In genomic region chr17:10078536-10079319, GRCm38 (mm10) we compare ENCODE assay signal across 21 mouse cellular contexts.
DNase-seq lines count a peak whose midpoint lies in the region; ATAC-seq and TF ChIP-seq lines count a peak whose summit lies in the region.
"Had no signal": no experiment of that assay in that cellular context is flagged by ENCODE, and none has a peak within 500 bp of the region (broad histone marks: within the 10 kb centered on the region; RNA-seq: fewer than 3 reads in every experiment).

No protein-coding gene starts in this region.

- no peak overlapping the region for H3K4me2 ChIP-seq in forebrain, embryonic 13.5 days
- no peak overlapping the region for H3K4me2 ChIP-seq in forebrain, embryonic 12.5 days
- no peak overlapping the region for H3K4me2 ChIP-seq in hindbrain, embryonic 12.5 days (replicated peaks)
- no peak overlapping the region for H3K4me2 ChIP-seq in hindbrain, postnatal 0 days (ENCODE audit: low read depth, low read length)
- H3K4me2 ChIP-seq in midbrain, embryonic 13.5 days (replicated peaks): no peak overlapping the region
- H3K4me2 ChIP-seq: liver, embryonic 11.5 days had no signal

- no peak overlapping the region for H3K27ac ChIP-seq in forebrain, embryonic 13.5 days
- no peak overlapping the region for H3K27ac ChIP-seq in forebrain, embryonic 12.5 days
- H3K27ac ChIP-seq in hindbrain, embryonic 12.5 days: peak overlapping the region; percentile 48
- H3K27ac ChIP-seq in hindbrain, postnatal 0 days: no peak overlapping the region
- peak overlapping the region; percentile 78 for H3K27ac ChIP-seq in ES-E14 (ENCODE audit: insufficient read depth, low read depth, low read length, poor library complexity, severe bottlenecking)
- no peak overlapping the region for H3K27ac ChIP-seq in midbrain, embryonic 13.5 days
- H3K27ac ChIP-seq: embryonic facial prominence, embryonic 10.5 days; layer of hippocampus, adult 2 months had no signal

- no peaks in the 10 kb centered on the region for H3K9me3 ChIP-seq in forebrain, embryonic 13.5 days (replicated peaks)
- H3K9me3 ChIP-seq in forebrain, embryonic 12.5 days: no peaks in the 10 kb centered on the region
- H3K9me3 ChIP-seq in hindbrain, embryonic 12.5 days (replicated peaks): no peaks in the 10 kb centered on the region
- H3K9me3 ChIP-seq in hindbrain, postnatal 0 days (ENCODE audit: low read length): no peaks in the 10 kb centered on the region
- H3K9me3 ChIP-seq in ES-E14 (ENCODE audit: control insufficient read depth, insufficient read depth, low read depth, low read length): 0 out of 2 replicates have a peak, but pooled peaks cover 3% of the 10 kb centered on the region
- H3K9me3 ChIP-seq in midbrain, embryonic 13.5 days: no peaks in the 10 kb centered on the region
- H3K9me3 ChIP-seq: embryonic facial prominence, embryonic 10.5 days had no signal

- TF ChIP-seq CTCF in hindbrain, postnatal 0 days (IDR thresholded peaks at IDR 0.05; ENCODE audit: low read depth): no peak

- H3K9ac ChIP-seq in forebrain, embryonic 13.5 days: no peak overlapping the region
- no peak overlapping the region for H3K9ac ChIP-seq in forebrain, embryonic 12.5 days
- no peak overlapping the region for H3K9ac ChIP-seq in hindbrain, embryonic 12.5 days
- no peak overlapping the region for H3K9ac ChIP-seq in hindbrain, postnatal 0 days (replicated peaks; ENCODE audit: low read length)
- H3K9ac ChIP-seq in ES-E14 (ENCODE audit: insufficient read depth, low read depth, low read length, poor library complexity, severe bottlenecking): no peak overlapping the region
- no peak overlapping the region for H3K9ac ChIP-seq in midbrain, embryonic 13.5 days (replicated peaks)

- ATAC-seq in forebrain, embryonic 13.5 days: 0 out of 2 replicates have a peak, but pooled peaks have one; percentile 30
- ATAC-seq in forebrain, embryonic 12.5 days (ENCODE audit: low FRiP score): no peak
- 0 out of 2 replicates have a peak, but pooled peaks have one; percentile 60 for ATAC-seq in hindbrain, embryonic 12.5 days (ENCODE audit: low FRiP score)
- ATAC-seq in hindbrain, postnatal 0 days: no peak
- ATAC-seq in midbrain, embryonic 13.5 days: peak; percentile 81

- H3K4me3 ChIP-seq in forebrain, embryonic 13.5 days: no peak overlapping the region
- H3K4me3 ChIP-seq in forebrain, embryonic 12.5 days (replicated peaks): no peak overlapping the region
- no peak overlapping the region for H3K4me3 ChIP-seq in hindbrain, embryonic 12.5 days
- no peak overlapping the region for H3K4me3 ChIP-seq in hindbrain, postnatal 0 days (ENCODE audit: low read length)
- H3K4me3 ChIP-seq in ES-E14 (ENCODE audit: insufficient read depth in 1 of 2, low read depth in 1 of 2, low read length in 2 of 2, poor library complexity in 1 of 2, severe bottlenecking in 1 of 2): no peak overlapping the region
- no peak overlapping the region for H3K4me3 ChIP-seq in midbrain, embryonic 13.5 days (replicated peaks)
- H3K4me3 ChIP-seq: embryonic facial prominence, embryonic 10.5 days; layer of hippocampus, adult 2 months had no signal

- in situ Hi-C loops in ES-E14 (cut with MboI; ENCODE audit: low sequenced_read_pairs in 2 of 2, unreplicated experiment in 2 of 2): no loop called here

- no peaks in the 10 kb centered on the region for H3K27me3 ChIP-seq in forebrain, embryonic 13.5 days
- no peaks in the 10 kb centered on the region for H3K27me3 ChIP-seq in forebrain, embryonic 12.5 days
- no peaks in the 10 kb centered on the region for H3K27me3 ChIP-seq in hindbrain, embryonic 12.5 days
- H3K27me3 ChIP-seq in hindbrain, postnatal 0 days (ENCODE audit: insufficient read depth, low read length): no peaks in the 10 kb centered on the region
- H3K27me3 ChIP-seq in midbrain, embryonic 13.5 days: no peaks in the 10 kb centered on the region

- no peaks in the 10 kb centered on the region for H3K4me1 ChIP-seq in forebrain, embryonic 13.5 days
- H3K4me1 ChIP-seq in forebrain, embryonic 12.5 days: peaks cover 7% of the 10 kb centered on the region; the same call in 1 of the 2 replicates
- H3K4me1 ChIP-seq in hindbrain, embryonic 12.5 days: peaks cover 11% of the 10 kb centered on the region
- no peaks in the 10 kb centered on the region for H3K4me1 ChIP-seq in hindbrain, postnatal 0 days (ENCODE audit: insufficient read depth, low read length)
- peaks cover 4 to 14% of the 10 kb centered on the region in 2 experiments; a peak in 3 of 4 replicates for H3K4me1 ChIP-seq in ES-E14 (ENCODE audit: control insufficient read depth in 2 of 2, insufficient read depth in 2 of 2, low read length in 2 of 2, poor library complexity in 1 of 2)
- H3K4me1 ChIP-seq in midbrain, embryonic 13.5 days (replicated peaks): peaks cover 7% of the 10 kb centered on the region

- H3K36me3 ChIP-seq in forebrain, embryonic 13.5 days (ENCODE audit: poor library complexity, severe bottlenecking): no peaks in the 10 kb centered on the region
- no peaks in the 10 kb centered on the region for H3K36me3 ChIP-seq in forebrain, embryonic 12.5 days (replicated peaks)
- no peaks in the 10 kb centered on the region for H3K36me3 ChIP-seq in hindbrain, embryonic 12.5 days
- H3K36me3 ChIP-seq in hindbrain, postnatal 0 days (ENCODE audit: insufficient read depth, low read length): no peaks in the 10 kb centered on the region
- H3K36me3 ChIP-seq in ES-E14 (ENCODE audit: control insufficient read depth, insufficient read depth, low read length, poor library complexity, severe bottlenecking): no peaks in the 10 kb centered on the region
- no peaks in the 10 kb centered on the region for H3K36me3 ChIP-seq in midbrain, embryonic 13.5 days
- H3K36me3 ChIP-seq: embryonic facial prominence, embryonic 10.5 days had no signal

- 40% methylated on average over 7 of the region's 7 CpGs for WGBS in forebrain, embryonic 13.5 days
- 33% methylated on average over 7 of the region's 7 CpGs for WGBS in forebrain, embryonic 12.5 days
- WGBS in hindbrain, embryonic 12.5 days: 18% methylated on average over 7 of the region's 7 CpGs
- WGBS in hindbrain, postnatal 0 days: 22% methylated on average over 7 of the region's 7 CpGs
- 17% methylated on average over 7 of the region's 7 CpGs for WGBS in midbrain, embryonic 13.5 days

- DNase-seq in hindbrain, postnatal 0 days (ENCODE audit: low spot score): no peak
- peak; percentile 67 for DNase-seq in ES-E14 (ENCODE audit: low read depth, low spot score)
- no peak for DNase-seq in layer of hippocampus, adult 9-10 months (ENCODE audit: low spot score)
- no peak for DNase-seq in thymus, adult 18-20 months
- DNase-seq: adrenal gland, postnatal 14 days; cerebellum, adult 11-12 months; cerebellum, postnatal 14 days; gastrocnemius, postnatal 25 days; kidney, adult 18-20 months; kidney, postnatal 10 days; lung, adult 18-20 months; lung, postnatal 36 days; right cerebral cortex, postnatal 25 days; thymus, postnatal 4 days had no signal

TF ChIP-seq in ES-E14, 5 proteins besides CTCF, POLR2A, EP300 and RAD21:
- TF ChIP-seq ZC3H11A (IDR thresholded peaks at IDR 0.05; ENCODE audit: borderline replicate concordance, low read depth, low read length) (no peak), MAFK (IDR thresholded peaks at IDR 0.05; ENCODE audit: insufficient read depth, low read depth, low read length) (no peak), CHD2 (IDR thresholded peaks at IDR 0.05; ENCODE audit: low read depth, low read length) (no peak), ZNF384 (IDR thresholded peaks at IDR 0.05; ENCODE audit: low read depth, low read length) (no peak), HCFC1 (IDR thresholded peaks at IDR 0.05; ENCODE audit: borderline replicate concordance, insufficient read depth, low read length) (no peak)
TF ChIP-seq in ES-E14: peak in this region for 0.

Comparison
In these comparisons a context has a peak if more than half of its experiments do, and no peak if none do; other contexts are left out.
1. ATAC-seq: peak in forebrain, embryonic 13.5 days (single experiment), hindbrain, embryonic 12.5 days (single experiment) and midbrain, embryonic 13.5 days (single experiment); none in forebrain, embryonic 12.5 days (single experiment) and hindbrain, postnatal 0 days (single experiment).
2. H3K27ac ChIP-seq: peak in hindbrain, embryonic 12.5 days (single experiment) and ES-E14 (single experiment); none in forebrain, embryonic 13.5 days (single experiment), forebrain, embryonic 12.5 days (single experiment), hindbrain, postnatal 0 days (single experiment) and midbrain, embryonic 13.5 days (single experiment).